Mouse (Mus musculus) limb, embryonic 15.5 days (tissue): ENCODE results near the gene Aspm. TPM values are rescaled to one million over a fixed set of nuclear protein-coding genes. Genes with fewer than 3 reads are reported as not detected.
"Not testable (repeated sequence)": the region's sequence is repeated elsewhere in the genome, so short reads cannot be mapped to it uniquely, and the experiment has no call there.

ENCODE experiments used
- ATAC-seq: fragments of 200-750 bp; cut with Nextera tagmentation; 2 replicates; pipeline ENCODE4 v1.8.0; 2017; ENCODE audit warnings: low read depth, moderate TSS enrichment; ENCODE audit not compliant: insufficient number of reproducible peaks, low FRiP score, low TSS enrichment
- H3K27ac ChIP-seq: fragments of 300-500 bp; sonication (generic); 2 replicates; pipeline ENCODE4 v1.5.1; 2015; ENCODE audit warnings: moderate library complexity, mild to moderate bottlenecking, inconsistent platforms
- H3K27me3 ChIP-seq: fragments of 300-500 bp; sonication (generic); 2 replicates; pipeline ENCODE4 v1.6.1; 2015; ENCODE audit warnings: inconsistent platforms
- H3K36me3 ChIP-seq: fragments of 300-500 bp; sonication (generic); 2 replicates; pipeline ENCODE4 v1.6.1; 2015; ENCODE audit warnings: inconsistent platforms
- H3K4me1 ChIP-seq: fragments of 300-500 bp; sonication (generic); 2 replicates; pipeline ENCODE4 v1.6.1; 2015; ENCODE audit warnings: inconsistent platforms
- H3K4me2 ChIP-seq: fragments of 300-500 bp; sonication (generic); 2 replicates; pipeline ENCODE4 v1.6.1; 2015; ENCODE audit warnings: mild to moderate bottlenecking, inconsistent platforms
- H3K4me3 ChIP-seq: fragments of 300-500 bp; sonication (generic); 2 replicates; pipeline ENCODE4 v1.5.1; 2015; ENCODE audit warnings: mild to moderate bottlenecking, inconsistent platforms
- H3K9ac ChIP-seq: fragments of 300-500 bp; sonication (generic); 2 replicates; pipeline ENCODE4 v1.6.1; 2015; ENCODE audit warnings: inconsistent platforms
- H3K9me3 ChIP-seq: fragments of 300-500 bp; sonication (generic); 2 replicates; pipeline ENCODE4 v1.6.1; 2016; ENCODE audit warnings: inconsistent platforms
- WGBS: fragments of 180-500 bp; shearing (Covaris S2); methylation state at CpG from one replicate; pipeline ENCODE4 v1.1.7; 2015; 5-methylcytosine and 5-hydroxymethylcytosine counted together
- polyA plus RNA-seq: library from polyadenylated mRNA; unstranded; fragments of >200 nt; fragmentation: Nextera tagmentation; extraction: Ambion mirVana; gene quantifications from 2 replicates; pipeline ENCODE4 v1.2.1, GENCODE M21; 2015

Aspm gene
- polyA plus RNA-seq = 10.6 and 12.8 TPM in 2 replicates

GRCm38 (mm10) chr1:139454340-139455225, at the start of gene Aspm:
Aspm (plus strand) TSS chr1:139454772.
- Histone ChIP-seq H3K27me3 (no peaks in the 10 kb centered on the region), H3K4me1 (peaks cover 15% of the 10 kb centered on the region), H3K9ac (peak within 1 kb of the TSS; percentile 46), H3K36me3 (no peaks in the 10 kb centered on the region), H3K4me2 (peak within 1 kb of the TSS; percentile 93), H3K27ac (no peak within 1 kb of the TSS; the same call in 1 of the 2 replicates), H3K9me3 (no peaks in the 10 kb centered on the region), H3K4me3 (peak within 1 kb of the TSS; percentile 72)
- under 1% methylated on average over 63 of the region's 65 CpGs for WGBS
- peak; percentile 97 for ATAC-seq

DNA sequence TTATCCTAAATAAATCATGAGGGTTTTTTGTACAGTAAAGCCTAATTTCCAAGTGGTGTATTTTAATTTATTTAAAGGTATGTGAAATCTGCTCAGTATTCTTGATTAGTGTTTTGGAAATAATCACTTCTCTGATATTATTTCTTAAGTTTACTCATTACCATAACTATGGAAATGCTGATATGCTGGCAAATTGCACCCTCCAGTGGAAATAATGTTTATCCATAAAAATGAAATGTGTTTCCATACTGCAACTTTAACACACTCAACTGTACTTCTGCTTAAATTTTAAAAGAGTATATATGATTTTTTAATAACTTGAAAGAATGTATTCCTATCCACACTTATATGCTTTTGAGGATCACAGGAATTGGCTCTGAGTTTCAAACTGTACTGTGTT, 48.8 kb upstream of the Aspm start:
- Histone ChIP-seq H3K4me2 (no peak overlapping the region), H3K4me3 (no peak overlapping the region), H3K9ac (no peak overlapping the region), H3K27me3 (no peaks in the 10 kb centered on the region), H3K9me3 (no peaks in the 10 kb centered on the region), H3K27ac (no peak overlapping the region), H3K4me1 (no peaks in the 10 kb centered on the region), H3K36me3 (no peaks in the 10 kb centered on the region)
- ATAC-seq = no peak

GRCm38 (mm10) chr1:139407701-139408100, 46.9 kb upstream of the Aspm start:
- H3K4me1 ChIP-seq = no peaks in the 10 kb centered on the region
- WGBS = 58% methylated on average over 5 of the region's 5 CpGs
- H3K4me3 ChIP-seq = no peak overlapping the region
- H3K36me3 ChIP-seq = no peaks in the 10 kb centered on the region
- no peak overlapping the region for H3K27ac ChIP-seq
- no peaks in the 10 kb centered on the region for H3K27me3 ChIP-seq
- no peak overlapping the region for H3K4me2 ChIP-seq
- no peak overlapping the region for H3K9ac ChIP-seq
- ATAC-seq = no peak
- no peaks in the 10 kb centered on the region for H3K9me3 ChIP-seq

GRCm38 (mm10) chr1:139412365-139412764, 42.2 kb upstream of the Aspm start:
- H3K36me3 ChIP-seq, ATAC-seq, H3K9me3 ChIP-seq, H3K27ac ChIP-seq, H3K4me1 ChIP-seq, H3K9ac ChIP-seq, H3K4me2 ChIP-seq, H3K27me3 ChIP-seq, H3K4me3 ChIP-seq: not testable (repeated sequence)
- WGBS = 89% methylated on average over 2 of the region's 2 CpGs

DNA sequence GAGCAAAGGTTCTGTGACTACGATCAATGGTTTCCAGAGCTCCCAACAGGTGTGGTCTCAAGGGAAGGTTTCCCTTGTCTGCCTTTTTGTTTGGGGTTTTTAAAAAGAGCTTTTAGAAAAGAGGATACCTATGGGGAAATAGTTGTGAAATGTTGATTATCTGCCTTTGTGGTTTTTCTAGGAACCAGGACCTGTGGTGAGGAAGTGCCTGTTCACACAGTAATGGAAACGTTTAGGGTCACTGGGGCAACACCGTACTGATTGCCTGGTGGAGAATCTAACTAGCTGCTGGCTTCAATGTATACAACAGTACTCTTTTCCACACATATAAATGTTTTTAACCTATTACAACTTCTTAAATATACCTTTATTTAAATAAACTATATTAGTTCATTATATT, 41.1 kb upstream of the Aspm start:
- Histone ChIP-seq H3K4me1 (no peaks in the 10 kb centered on the region), H3K36me3 (no peaks in the 10 kb centered on the region), H3K9me3 (no peaks in the 10 kb centered on the region), H3K4me3 (no peak overlapping the region), H3K27me3 (no peaks in the 10 kb centered on the region), H3K27ac (no peak overlapping the region), H3K9ac (no peak overlapping the region), H3K4me2 (no peak overlapping the region)
- 70% methylated on average over 3 of the region's 3 CpGs for WGBS
- no peak for ATAC-seq

- WGBS = 5% methylated on average over 8 of the region's 8 CpGs
- peak overlapping the region; percentile 92 for H3K27ac ChIP-seq
- no peak for ATAC-seq
Measured at GRCm38 (mm10) chr1:139421521-139421874, 33.1 kb upstream of the Aspm start.

DNA sequence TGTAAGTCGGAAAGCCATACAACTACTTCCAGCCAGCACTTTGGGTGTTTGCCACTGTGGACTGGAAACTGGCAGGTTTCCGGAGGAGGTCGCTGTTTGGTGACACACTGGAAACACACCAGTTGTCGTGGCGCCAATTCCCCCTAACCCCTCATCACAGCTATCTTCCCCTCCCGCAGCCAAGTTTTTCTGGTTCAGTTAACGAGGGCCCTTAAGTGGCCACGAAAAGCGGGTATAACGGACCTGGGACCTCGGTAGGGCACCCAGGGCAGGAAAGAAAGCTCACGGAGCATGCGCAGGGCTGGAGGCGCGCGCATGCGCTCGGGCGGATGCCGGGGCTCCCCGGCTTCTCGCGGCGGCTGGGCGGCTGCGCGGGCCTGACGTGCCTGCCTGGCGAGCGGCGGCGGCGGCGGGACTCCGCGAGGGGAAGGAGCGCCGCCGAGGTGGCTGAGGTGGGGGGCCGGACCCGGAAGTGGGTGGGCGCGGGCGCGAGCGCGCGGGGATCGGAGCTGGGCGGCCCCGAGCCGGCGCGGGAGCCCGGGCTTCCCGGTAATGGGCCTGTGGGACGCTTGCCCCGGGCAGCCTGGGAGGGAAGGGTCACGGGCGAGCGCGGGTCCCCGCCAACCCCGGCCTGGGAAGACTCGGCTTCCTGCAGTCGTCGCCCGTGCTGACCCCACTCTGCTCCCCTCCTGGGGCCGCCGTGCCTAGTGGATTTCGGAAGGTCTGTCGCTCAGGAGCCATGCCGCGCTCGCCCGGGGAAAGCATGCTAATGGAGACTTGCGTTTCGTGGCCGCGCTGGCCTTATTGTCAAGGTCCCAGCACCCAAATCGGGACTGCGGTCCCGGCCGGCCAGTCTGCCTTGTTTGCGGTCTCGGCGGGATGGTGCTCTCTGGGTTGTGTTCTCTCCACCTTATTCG, 32.4 kb upstream of the Aspm start, which contains the start of gene Zbtb41:
Zbtb41 (plus strand) TSS at position 414 of the 917 bp plus-strand sequence.
- Histone ChIP-seq H3K27ac (peak within 1 kb of the TSS; percentile 92), H3K27me3 (no peaks in the 10 kb centered on the region), H3K4me3 (peak within 1 kb of the TSS; percentile 88), H3K9ac (peak within 1 kb of the TSS; percentile 88), H3K9me3 (no peaks in the 10 kb centered on the region), H3K36me3 (no peaks in the 10 kb centered on the region), H3K4me1 (peaks cover 24% of the 10 kb centered on the region), H3K4me2 (peak within 1 kb of the TSS; percentile 56)
- peak; percentile 96 for ATAC-seq
- under 1% methylated on average over 64 of the region's 88 CpGs for WGBS

More at GRCm38 (mm10) chr1:139421521-139421874, 33.1 kb upstream of the Aspm start:
- no peaks in the 10 kb centered on the region for H3K9me3 ChIP-seq
- H3K9ac ChIP-seq = peak overlapping the region; percentile 88
- peak overlapping the region; percentile 56 for H3K4me2 ChIP-seq
- H3K27me3 ChIP-seq = no peaks in the 10 kb centered on the region
- no peaks in the 10 kb centered on the region for H3K36me3 ChIP-seq
- peaks cover 24% of the 10 kb centered on the region for H3K4me1 ChIP-seq
- peak overlapping the region; percentile 88 for H3K4me3 ChIP-seq

DNA sequence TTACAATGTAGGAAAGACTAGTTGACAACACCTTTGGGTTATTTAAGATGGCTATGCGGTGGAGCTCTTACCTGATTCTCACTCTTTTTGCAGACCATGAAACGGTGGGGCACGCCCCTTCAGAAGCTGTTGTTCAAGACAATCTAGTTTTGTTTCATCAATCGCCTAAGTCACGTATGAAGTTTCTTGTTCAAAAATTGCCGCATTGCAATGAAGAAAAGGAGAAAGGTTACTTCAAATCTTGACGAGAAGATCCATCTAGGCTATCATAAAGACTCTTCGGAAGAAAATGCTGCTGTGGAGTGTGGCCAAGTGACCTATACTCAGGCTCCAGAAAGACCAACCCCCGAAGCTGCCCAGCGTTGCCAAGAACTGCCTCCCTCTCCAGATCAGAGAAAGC, 31.6 kb upstream of the Aspm start:
- 16% methylated on average over 10 of the region's 10 CpGs for WGBS
- Histone ChIP-seq H3K9ac (peak overlapping the region; percentile 88), H3K27me3 (no peaks in the 10 kb centered on the region), H3K9me3 (no peaks in the 10 kb centered on the region), H3K4me3 (peak overlapping the region; percentile 88), H3K27ac (peak overlapping the region; percentile 92), H3K4me1 (peaks cover 24% of the 10 kb centered on the region), H3K36me3 (no peaks in the 10 kb centered on the region), H3K4me2 (peak overlapping the region; percentile 56)
- no peak for ATAC-seq

DNA sequence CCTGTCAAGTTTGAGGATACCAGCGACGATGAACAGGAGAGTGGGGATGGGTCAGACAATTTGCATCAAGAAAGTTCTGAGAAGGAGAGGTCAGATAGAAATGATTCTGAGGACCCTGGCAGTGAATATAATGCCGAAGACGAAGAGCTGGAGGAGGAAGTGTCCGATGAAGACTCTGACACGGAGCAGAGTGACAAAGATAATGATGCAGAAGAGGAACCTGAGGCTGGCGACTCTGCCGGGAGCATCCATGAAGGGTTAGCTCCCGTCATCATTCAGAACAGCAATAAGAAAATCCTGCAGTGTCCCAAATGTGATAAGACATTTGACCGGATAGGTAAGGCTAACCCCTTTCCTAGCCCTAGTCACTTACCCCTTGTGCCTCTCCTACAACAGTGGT, 30.6 kb upstream of the Aspm start:
- no peak overlapping the region for H3K9ac ChIP-seq
- no peak overlapping the region for H3K27ac ChIP-seq
- H3K36me3 ChIP-seq = no peaks in the 10 kb centered on the region; the same call in 1 of the 2 replicates
- H3K27me3 ChIP-seq = no peaks in the 10 kb centered on the region
- peak overlapping the region; percentile 56 for H3K4me2 ChIP-seq
- H3K4me3 ChIP-seq = peak overlapping the region; percentile 88; the same call in 1 of the 2 replicates
- no peaks in the 10 kb centered on the region for H3K9me3 ChIP-seq
- 62% methylated on average over 10 of the region's 10 CpGs for WGBS
- ATAC-seq = no peak
- peaks cover 24% of the 10 kb centered on the region for H3K4me1 ChIP-seq

DNA sequence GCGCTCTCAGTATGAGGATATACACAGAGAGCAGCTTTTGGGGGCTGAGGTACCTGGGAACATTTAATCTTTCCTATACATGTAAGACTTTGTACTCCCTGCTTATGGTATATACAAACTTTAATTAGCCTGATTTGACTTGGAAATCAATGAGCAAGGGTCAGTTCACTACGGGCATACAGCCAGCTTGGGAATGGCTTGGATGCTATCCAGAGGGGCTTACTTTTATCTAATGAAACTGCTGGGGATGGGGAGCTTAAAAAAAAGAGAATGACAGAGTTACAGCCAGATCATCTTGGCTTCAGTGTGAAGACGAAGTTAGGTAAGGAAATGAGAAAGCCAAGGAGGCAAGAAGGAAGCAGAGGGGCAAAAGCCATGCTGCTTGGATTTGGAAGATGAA, 29.6 kb upstream of the Aspm start:
- H3K4me3 ChIP-seq = peak overlapping the region; percentile 15
- no peaks in the 10 kb centered on the region for H3K9me3 ChIP-seq
- 38% methylated on average over 3 of the region's 3 CpGs for WGBS
- peaks cover 24% of the 10 kb centered on the region for H3K4me1 ChIP-seq
- H3K27ac ChIP-seq = no peak overlapping the region
- H3K9ac ChIP-seq = no peak overlapping the region
- H3K27me3 ChIP-seq = no peaks in the 10 kb centered on the region
- peak overlapping the region; percentile 41 for H3K4me2 ChIP-seq
- no peak for ATAC-seq
- peaks cover 8% of the 10 kb centered on the region for H3K36me3 ChIP-seq

GRCm38 (mm10) chr1:139438373-139438772, 16.2 kb upstream of the Aspm start:
- Histone ChIP-seq H3K4me1 (no peaks in the 10 kb centered on the region), H3K36me3 (peaks cover 35% of the 10 kb centered on the region)
- no peak for ATAC-seq

GRCm38 (mm10) chr1:139443103-139443502, 11.5 kb upstream of the Aspm start:
- peaks cover 30% of the 10 kb centered on the region for H3K36me3 ChIP-seq
- not testable (repeated sequence) for ATAC-seq, H3K9me3 ChIP-seq, H3K4me2 ChIP-seq, H3K4me3 ChIP-seq, H3K27me3 ChIP-seq, H3K27ac ChIP-seq, H3K4me1 ChIP-seq, H3K9ac ChIP-seq
- WGBS = 89% methylated on average over 9 of the region's 9 CpGs

More at GRCm38 (mm10) chr1:139438373-139438772, 16.2 kb upstream of the Aspm start:
- Histone ChIP-seq H3K4me2 (no peak overlapping the region), H3K27ac (no peak overlapping the region), H3K9me3 (no peaks in the 10 kb centered on the region), H3K9ac (no peak overlapping the region), H3K27me3 (no peaks in the 10 kb centered on the region), H3K4me3 (no peak overlapping the region)
